Mouse (Mus musculus) frontal cortex, postnatal 36 days (tissue): ENCODE data around the gene Enpp7.

Experiments
- DNase-seq, 2 experiments: peaks; one replicate each; pipeline ENCODE4 v3.0.0; 2022; ENCODE audit warnings: low spot score in 2 of 2

Gene Enpp7

GRCm38 (mm10) chr11:119035686-119036165 lies 47.7 kb downstream of the Enpp7 start:
- DNase-seq = no peak

GRCm38 (mm10) chr11:119036447-119036846 lies 48.5 kb downstream of the Enpp7 start:
- no peak for DNase-seq

- DNase-seq = no peak
Measured at GRCm38 (mm10) chr11:119036934-119037779, 49.2 kb downstream of the Enpp7 start.

GRCm38 (mm10) chr11:119037780-119038401 lies 49.9 kb downstream of the Enpp7 start:
- DNase-seq = no peak

GRCm38 (mm10) chr11:119038744-119039484 lies 50.9 kb downstream of the Enpp7 start:
- no peak for DNase-seq

- no peak for DNase-seq
Measured at GRCm38 (mm10) chr11:119039732-119040512, 51.9 kb downstream of the Enpp7 start.

GRCm38 (mm10) chr11:119040600-119041324 lies 52.8 kb downstream of the Enpp7 start, which contains the start of gene Cbx8:
TSS of gene Cbx8 (minus strand) at chr11:119040969.
- peak; percentile 99 for DNase-seq

- DNase-seq = no peak
Measured at GRCm38 (mm10) chr11:119041325-119041716, 53.3 kb downstream of the Enpp7 start.

GRCm38 (mm10) chr11:119041750-119042465 lies 53.9 kb downstream of the Enpp7 start:
- DNase-seq = no peak
